Mouse (Mus musculus) adrenal gland, postnatal 25 days (tissue): ENCODE measurements at regions not wholly inside any gene's neighbourhood (a gene's known extent, or its start where the extent isn't known, plus 50 kb on each side); places are given as distances from the start of the nearest gene placed in this dataset.
A peak's percentile ranks its signal among the peaks of the same experiment; 100 is the strongest.

Experiments used
- DNase-seq: peaks from one replicate; pipeline ENCODE4 v3.0.0; 2021; ENCODE audit warnings: mixed read lengths

GRCm38 (mm10) chrX:96876239-96876638 is 163.0 kb downstream of the Gpr165 start:
- DNase-seq, result no peak

GRCm38 (mm10) chrX:96878721-96879120 is 165.5 kb downstream of the Gpr165 start:
- peak; percentile 6 for DNase-seq

GRCm38 (mm10) chrX:96879154-96879553 is 165.9 kb downstream of the Gpr165 start:
- DNase-seq, result no peak

- no peak for DNase-seq
Measured at GRCm38 (mm10) chrX:96900636-96901035, 171.8 kb upstream of the Pgr15l start.
